Mouse (Mus musculus): ENCODE measurements at regions not wholly inside any gene's neighbourhood (a gene's known extent, or its start where the extent isn't known, plus 50 kb on each side); places are given as distances from the start of the nearest gene placed in this dataset.

GRCm38 (mm10) chr15:56979353-56979752 lies 498.1 kb downstream of the Slc22a22 start:
- TF ChIP-seq EP300 (IDR thresholded peaks at IDR 0.05; ENCODE audit: insufficient read depth, low read depth, low read length): no peak
- TF ChIP-seq CTCF (IDR thresholded peaks at IDR 0.05): no peak

Data from heart, adult 2 months (tissue).